Mouse (Mus musculus) spleen, adult 2 months (tissue): ENCODE results near the gene Dhdh.

ENCODE experiments used
- CTCF ChIP-seq: fragments of 200-500 bp; IDR thresholded peaks from 2 replicates; pipeline ENCODE4 v1.5.1; 2011; ENCODE audit warnings: mild to moderate bottlenecking, inconsistent platforms; ENCODE audit not compliant: insufficient read depth, insufficient read length, insufficient replicate concordance; ENCODE audit errors: extremely low read depth
- POLR2A ChIP-seq: fragments of 200-500 bp; IDR thresholded peaks from 2 replicates; pipeline ENCODE4 v1.6.1; 2011; ENCODE audit warnings: low read depth, low read length, inconsistent platforms

DNA sequence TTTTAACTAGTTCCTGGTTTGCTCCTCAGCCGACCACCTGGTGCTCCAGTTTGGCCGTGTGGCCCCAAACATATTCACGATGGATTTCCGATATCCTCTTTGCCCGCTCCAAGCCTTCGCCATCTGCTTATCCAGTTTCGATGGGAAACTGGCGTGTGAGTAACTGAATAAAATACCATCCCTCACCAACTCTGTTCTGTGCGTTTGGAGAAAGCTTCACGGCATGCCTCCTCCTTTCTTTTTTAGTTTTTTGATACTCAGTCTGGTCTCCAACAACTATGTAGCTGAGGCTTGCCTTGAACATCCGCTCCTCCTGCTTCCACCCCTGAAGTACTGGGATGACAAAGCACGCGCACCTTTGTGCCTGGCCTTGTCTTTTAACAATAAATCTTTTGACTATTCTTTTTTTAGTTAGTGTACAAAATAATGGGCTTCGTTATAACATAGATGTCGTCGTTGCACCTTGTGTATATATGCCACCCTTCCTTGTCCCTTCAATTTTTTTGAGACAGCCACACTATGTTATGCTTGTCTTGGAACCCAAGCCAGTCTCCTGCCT, 33.7 kb upstream of the Dhdh start:
- TF ChIP-seq POLR2A (no peak), CTCF (no peak)
